Mouse (Mus musculus) adrenal gland (tissue): ENCODE measurements around the gene Rem2.

Source experiments
- intact Hi-C: fragments of 180-260 bp; cut with DNase I; formaldehyde crosslinking; loops from one replicate; pipeline ENCODE4 v1.15.1; 2025

Rem2 gene

GRCm38 (mm10) chr14:54443712-54444618 lies 31.9 kb upstream of the Rem2 start:
- intact Hi-C loops = no loop called here

GRCm38 (mm10) chr14:54445476-54445875 lies 30.4 kb upstream of the Rem2 start:
- intact Hi-C loops = loop anchor here (5.0 kb wide), 1 partner anchor 33 kb away; no protein-coding TSS in a partner anchor

- intact Hi-C loops = no loop called here
Observed at GRCm38 (mm10) chr14:54453566-54453965, 22.3 kb upstream of the Rem2 start.

GRCm38 (mm10) chr14:54454669-54455528 lies 21.0 kb upstream of the Rem2 start:
- intact Hi-C loops = loop anchor here (5.0 kb wide), 1 partner anchor 33 kb away; no protein-coding TSS in a partner anchor

DNA sequence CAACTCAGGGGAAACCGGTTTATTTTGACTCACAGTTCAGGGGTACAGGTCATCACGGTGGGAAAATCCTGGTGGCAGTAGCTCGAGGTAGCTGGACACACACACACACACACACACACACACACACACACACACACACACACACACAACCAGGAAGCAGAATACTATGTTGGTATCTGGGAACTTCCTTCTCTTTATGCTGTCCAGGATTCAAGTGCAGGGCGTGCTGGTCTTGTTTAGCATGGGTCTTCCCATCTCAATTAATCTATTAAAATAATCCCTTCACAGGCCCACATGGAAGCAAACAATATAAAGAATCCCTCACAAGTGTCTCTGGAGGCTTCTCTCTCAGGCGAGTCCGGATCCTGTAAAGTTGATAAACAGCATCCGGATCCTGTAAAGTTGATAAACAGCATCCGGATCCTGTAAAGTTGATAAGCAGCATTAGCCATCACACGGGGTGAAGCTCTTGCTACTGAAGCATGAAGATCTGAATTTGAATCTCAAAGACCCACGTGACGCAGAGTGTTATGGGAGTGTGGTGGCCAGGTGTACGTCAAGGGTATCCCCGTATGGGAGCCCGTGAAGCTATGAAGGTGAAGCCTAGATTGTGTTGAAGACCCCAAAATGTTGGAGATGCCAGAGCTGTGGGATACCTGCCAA lies 17.9 kb upstream of the Rem2 start:
- intact Hi-C loops = loop anchor here (5.0 kb wide), 1 partner anchor 36 kb away; no protein-coding TSS in a partner anchor

GRCm38 (mm10) chr14:54462146-54462545 lies 13.8 kb upstream of the Rem2 start:
- intact Hi-C loops = no loop called here

DNA sequence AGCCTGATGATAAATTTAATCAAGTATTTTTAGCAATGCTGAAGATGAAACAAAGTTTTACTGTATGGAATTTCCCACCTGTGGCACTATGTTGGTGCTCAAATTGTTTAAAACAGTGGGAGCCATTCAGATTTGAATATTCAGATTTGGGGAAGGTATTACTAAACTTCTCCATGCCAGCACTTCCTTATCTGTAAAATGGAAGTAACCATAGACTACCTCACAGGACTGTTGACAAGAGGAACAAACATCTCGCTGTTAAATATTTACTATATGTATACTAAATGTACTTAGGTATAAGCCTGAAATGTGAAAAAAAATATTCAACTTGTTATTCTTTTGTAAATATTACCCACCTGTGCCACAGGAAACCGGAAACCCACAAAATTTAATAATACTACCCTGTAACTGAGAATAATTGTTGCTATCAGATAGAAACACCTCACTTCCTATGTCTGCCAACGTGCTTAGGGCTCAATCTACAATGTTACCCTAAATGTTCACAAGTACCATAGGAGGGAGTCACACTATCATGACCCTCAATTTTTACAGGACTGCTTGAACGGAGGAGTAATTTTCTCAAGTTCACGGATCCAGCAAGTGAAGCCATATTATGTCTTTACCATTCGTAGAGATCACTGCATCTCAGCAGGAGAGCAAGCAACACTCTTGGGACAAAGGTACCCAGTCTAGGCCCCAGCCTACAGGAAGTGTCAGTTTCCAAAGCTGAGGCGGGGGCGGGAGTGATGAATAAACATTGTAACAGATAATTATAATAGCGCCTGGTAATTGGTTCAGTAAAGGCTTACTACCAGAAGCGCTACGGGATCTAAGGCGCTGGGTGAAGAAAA lies 12.6 kb upstream of the Rem2 start:
- intact Hi-C loops = no loop called here

GRCm38 (mm10) chr14:54463959-54464292 lies 12.0 kb upstream of the Rem2 start, which contains the start of gene Lrp10:
Lrp10 (plus strand) TSS chr14:54464137.
- intact Hi-C loops = no loop called here

DNA sequence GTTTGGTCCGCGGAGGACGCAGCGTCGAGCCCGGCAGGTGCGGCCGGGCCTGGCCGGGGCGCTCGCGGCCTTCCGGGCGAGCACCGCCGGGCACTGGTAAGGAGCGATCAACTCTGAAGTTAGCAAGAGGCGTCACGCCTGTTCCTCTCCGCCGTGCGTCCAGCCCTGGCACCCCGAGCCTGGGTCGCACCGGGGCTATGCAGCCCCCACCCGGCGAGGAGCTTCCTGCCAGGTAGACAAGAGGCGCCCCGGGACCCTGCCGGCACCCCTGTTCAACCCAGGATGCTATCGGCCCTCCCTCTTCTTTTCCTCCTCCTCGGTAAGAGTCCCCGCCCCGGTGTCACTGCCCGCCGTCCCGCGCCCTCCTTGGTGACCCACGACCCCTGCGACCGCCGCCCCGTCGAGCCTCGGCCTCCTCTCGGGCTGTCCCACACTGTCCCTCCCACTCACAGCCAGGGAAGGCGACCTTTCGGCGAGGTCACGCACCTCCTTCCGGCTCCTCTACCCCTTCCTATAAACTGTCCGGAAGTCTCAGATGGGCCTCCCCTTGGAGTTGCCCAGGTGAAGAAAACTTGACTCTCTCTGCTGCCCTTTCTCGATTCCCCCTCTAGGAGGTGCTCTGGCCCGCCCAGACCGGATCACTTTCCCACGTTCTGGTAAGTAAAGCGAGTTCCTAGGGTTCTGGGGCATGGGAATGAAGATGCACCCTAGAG lies 11.5 kb upstream of the Rem2 start:
- intact Hi-C loops = no loop called here

DNA sequence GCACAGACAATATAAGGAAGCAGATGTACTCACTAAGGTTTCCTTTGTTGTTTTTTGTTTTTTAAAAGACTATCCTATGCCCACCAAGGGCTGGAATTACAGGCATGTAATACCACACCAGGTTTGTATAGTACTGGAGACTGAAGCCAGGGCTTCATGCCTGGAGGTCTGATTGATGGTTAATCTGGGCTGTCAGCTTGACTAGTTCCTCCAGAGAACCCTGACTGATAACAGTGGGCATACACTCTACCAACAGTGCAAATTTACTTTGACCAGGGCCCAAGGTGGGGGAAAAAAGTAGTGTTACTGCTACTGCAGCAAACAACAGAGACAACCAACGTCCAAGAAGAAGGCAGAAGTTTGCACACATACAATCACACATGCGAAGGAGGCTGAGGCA lies 4.4 kb upstream of the Rem2 start:
- intact Hi-C loops = no loop called here

DNA sequence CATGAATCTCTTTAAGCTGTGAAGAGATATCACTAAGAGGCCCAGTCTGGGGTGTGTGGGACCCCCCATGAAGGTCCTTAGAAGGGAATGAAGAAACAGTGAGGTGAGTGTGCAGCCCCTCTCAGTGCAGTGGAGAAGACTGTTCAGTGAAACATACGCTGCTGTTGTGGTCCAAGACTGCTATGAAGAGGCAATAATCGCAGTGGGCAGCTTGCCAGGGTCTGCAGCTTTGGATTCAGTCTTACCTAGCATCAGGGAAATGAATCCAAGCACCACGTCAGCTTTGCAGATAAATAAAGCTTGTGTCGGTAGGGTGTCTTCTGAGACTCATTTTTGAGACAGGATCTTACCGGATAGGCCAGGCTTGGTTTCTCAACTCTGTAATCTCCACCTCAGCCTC lies 3.2 kb upstream of the Rem2 start:
- intact Hi-C loops = no loop called here

- intact Hi-C loops = no loop called here
Observed at GRCm38 (mm10) chr14:54474744-54475143, 1.2 kb upstream of the Rem2 start.

- intact Hi-C loops = no loop called here
Observed at GRCm38 (mm10) chr14:54477172-54477909, 1.4 kb downstream of the Rem2 start.

- intact Hi-C loops = no loop called here
Observed at GRCm38 (mm10) chr14:54479451-54479920, 3.6 kb downstream of the Rem2 start.

DNA sequence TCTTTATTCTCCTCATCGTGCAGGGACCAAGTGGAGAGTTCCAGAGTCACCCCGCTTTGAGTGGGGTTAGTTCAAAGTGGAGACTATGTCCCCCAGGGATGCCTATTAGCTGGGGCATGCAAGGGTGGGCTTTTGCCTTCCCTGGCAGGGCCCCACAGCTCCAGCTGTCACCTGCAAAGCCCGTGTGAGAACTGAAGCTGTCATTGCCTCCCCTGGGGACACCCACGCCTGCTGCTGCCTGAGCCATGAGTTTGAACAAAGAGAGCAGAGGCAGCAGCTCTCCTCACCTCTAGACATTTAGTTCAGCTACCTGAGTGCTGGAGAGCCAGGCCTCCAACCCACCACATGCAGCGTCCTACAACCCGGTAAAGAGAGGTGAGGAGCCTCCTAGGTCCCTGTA lies 4.8 kb downstream of the Rem2 start:
- intact Hi-C loops = no loop called here

DNA sequence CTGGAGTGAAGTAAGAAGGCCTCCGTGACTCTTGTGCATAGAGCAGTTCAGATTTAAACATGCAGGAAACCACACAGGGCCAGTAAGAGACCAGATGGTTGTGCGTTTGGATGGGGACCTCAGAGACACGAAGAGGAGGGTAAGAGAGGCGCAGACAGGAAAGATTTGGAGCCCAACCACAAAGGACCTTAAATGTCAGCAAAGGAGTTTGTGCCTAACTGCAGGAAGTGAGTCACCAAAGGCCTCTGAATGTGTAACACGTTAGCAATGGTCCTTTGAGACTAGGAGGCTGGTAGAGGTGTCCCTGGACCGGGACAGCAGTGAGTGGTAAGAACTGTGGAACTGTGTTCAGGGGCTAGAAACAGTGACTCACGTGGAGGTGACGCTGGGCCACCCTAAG lies 5.5 kb downstream of the Rem2 start:
- intact Hi-C loops = no loop called here

DNA sequence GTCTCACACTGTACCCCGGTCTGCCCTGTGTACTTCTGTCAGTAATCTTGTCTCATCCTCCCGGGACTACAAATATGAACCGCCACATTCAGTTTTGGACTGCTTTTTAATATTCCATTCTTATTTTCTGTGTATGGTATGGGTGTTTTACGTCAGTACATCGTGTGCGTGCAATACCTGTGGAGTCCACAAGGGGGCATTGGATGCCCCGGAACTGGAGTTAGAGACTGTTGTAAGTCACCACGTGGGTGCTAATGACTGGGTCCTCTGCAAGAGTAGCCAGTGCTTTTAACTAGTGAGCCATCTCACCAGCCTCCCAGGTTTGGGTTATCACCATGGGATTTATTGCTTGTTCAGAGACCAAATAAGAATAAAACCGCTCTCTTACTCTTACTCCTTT lies 6.6 kb downstream of the Rem2 start:
- intact Hi-C loops = no loop called here

DNA sequence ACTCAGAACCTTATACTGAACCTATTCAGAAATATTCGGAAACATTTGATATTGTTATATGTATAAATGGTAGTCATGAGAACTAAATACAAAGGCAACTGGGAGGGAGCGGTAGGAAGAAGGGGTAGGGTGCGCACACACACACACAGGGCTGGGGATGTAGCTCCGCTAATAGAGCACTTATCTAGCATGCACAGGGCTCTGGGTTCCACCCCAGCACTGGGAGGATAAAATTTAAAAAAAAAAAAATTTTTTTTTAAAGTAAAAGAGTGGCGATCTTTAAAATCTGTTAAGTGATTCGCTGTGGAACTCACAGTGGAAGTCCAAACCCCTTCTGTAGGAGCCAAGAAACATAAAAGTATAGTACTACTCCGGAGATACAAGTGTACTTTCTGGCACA lies 10.0 kb downstream of the Rem2 start:
- intact Hi-C loops = no loop called here

- intact Hi-C loops = no loop called here
Observed at GRCm38 (mm10) chr14:54487732-54488131, 11.8 kb downstream of the Rem2 start.
